Mouse (Mus musculus) myocyte (in vitro differentiated cells): ENCODE results near the gene Tesmin. TPM values are rescaled to one million over a fixed set of nuclear protein-coding genes. Genes with fewer than 3 reads are reported as not detected.

Source experiments
- H3K27me3 ChIP-seq: one replicate; pipeline ENCODE4 v1.6.1; 2011; ENCODE audit not compliant: control insufficient read depth, insufficient read depth, insufficient read length
- H3K36me3 ChIP-seq: one replicate; pipeline ENCODE4 v1.6.1; 2011; ENCODE audit not compliant: control insufficient read depth, insufficient read depth
- H3K4me2 ChIP-seq: one replicate; pipeline ENCODE4 v1.6.1; 2011; ENCODE audit warnings: low read depth, control low read depth
- H3K4me3 ChIP-seq: one replicate; pipeline ENCODE4 v1.5.1; 2011; ENCODE audit warnings: mild to moderate bottlenecking, control low read depth, moderate library complexity
- H3K79me2 ChIP-seq: one replicate; pipeline ENCODE4 v1.6.1; 2011; ENCODE audit not compliant: control insufficient read depth, insufficient read depth
- H3ac ChIP-seq: one replicate; pipeline ENCODE4 v1.6.1; 2011; ENCODE audit not compliant: control insufficient read depth, insufficient read length
- CEBPB ChIP-seq: IDR thresholded peaks from 2 replicates; pipeline ENCODE4 v1.6.1; 2011; ENCODE audit warnings: mild to moderate bottlenecking, moderate library complexity; ENCODE audit not compliant: poor library complexity, insufficient read depth, severe bottlenecking
- E2F4 ChIP-seq: IDR thresholded peaks from one replicate; pipeline ENCODE4 v1.6.1; 2011; ENCODE audit warnings: mild to moderate bottlenecking, control low read depth, moderate library complexity; ENCODE audit not compliant: insufficient read depth
- MAX ChIP-seq: IDR thresholded peaks from one replicate; pipeline ENCODE4 v1.6.1; 2011; ENCODE audit warnings: low read depth, mild to moderate bottlenecking, control low read depth
- MYOD1 ChIP-seq, 3 experiments: IDR thresholded peaks; one replicate each; pipeline ENCODE4 v1.6.1; 2011; ENCODE audit warnings: control low read depth in 2 of 3, low read depth in 2 of 3, mild to moderate bottlenecking in 2 of 3, moderate library complexity in 1 of 3; ENCODE audit not compliant: insufficient read length in 2 of 3, control insufficient read depth in 1 of 3
- MYOG ChIP-seq, 3 experiments: IDR thresholded peaks; one replicate each; pipeline ENCODE4 v1.6.1; 2011; ENCODE audit warnings: control low read depth in 2 of 3, low read depth in 2 of 3, mild to moderate bottlenecking in 2 of 3; ENCODE audit not compliant: insufficient read length in 2 of 3, control insufficient read depth in 1 of 3, insufficient read depth in 1 of 3
- POLR2A ChIP-seq: IDR thresholded peaks from one replicate; pipeline ENCODE4 v1.6.1; 2011; ENCODE audit warnings: low read depth, mild to moderate bottlenecking, control low read depth, moderate library complexity; ENCODE audit not compliant: insufficient read length
- POLR2AphosphoS2 ChIP-seq: IDR thresholded peaks from one replicate; pipeline ENCODE4 v1.6.1; 2011; ENCODE audit warnings: low read depth, control low read depth; ENCODE audit not compliant: insufficient read length
- REST ChIP-seq: IDR thresholded peaks from one replicate; pipeline ENCODE4 v1.6.1; 2011; ENCODE audit warnings: mild to moderate bottlenecking, control low read depth, moderate library complexity; ENCODE audit not compliant: insufficient read depth, insufficient read length
- SRF ChIP-seq: IDR thresholded peaks from one replicate; pipeline ENCODE4 v1.6.1; 2011; ENCODE audit warnings: low read depth; ENCODE audit not compliant: control insufficient read depth, insufficient read length
- TCF12 ChIP-seq: IDR thresholded peaks from one replicate; pipeline ENCODE4 v1.6.1; 2011; ENCODE audit warnings: mild to moderate bottlenecking, control low read depth; ENCODE audit not compliant: poor library complexity, insufficient read depth, severe bottlenecking
- TCF3 ChIP-seq: IDR thresholded peaks from one replicate; pipeline ENCODE4 v1.6.1; 2011; ENCODE audit warnings: low read depth, control low read depth; ENCODE audit not compliant: insufficient read length
- USF1 ChIP-seq: IDR thresholded peaks from one replicate; pipeline ENCODE4 v1.6.1; 2011; ENCODE audit warnings: low read depth, mild to moderate bottlenecking, control low read depth, moderate library complexity
- polyA plus RNA-seq: library from polyadenylated mRNA; unstranded; fragments of >200 nt; fragmentation: generic; extraction: Trizol; gene quantifications from one replicate; pipeline ENCODE4 v1.2.1, GENCODE M21; 2012; ENCODE audit warnings: missing spikeins

Gene Tesmin
- polyA plus RNA-seq, 1 experiment, result 0.19 TPM

GRCm38 (mm10) chr19:3428057-3428830 is 39.6 kb downstream of the Tesmin start:
- Histone ChIP-seq H3ac (no peak overlapping the region), H3K4me2 (no peak overlapping the region), H3K79me2 (no peaks in the 10 kb centered on the region), H3K27me3 (no peaks in the 10 kb centered on the region), H3K4me3 (no peak overlapping the region), H3K36me3 (no peaks in the 10 kb centered on the region)
- TF ChIP-seq USF1 (no peak), MAX (no peak), SRF (no peak), TCF3 (no peak), REST (no peak), E2F4 (no peak), TCF12 (no peak), POLR2A (no peak), POLR2AphosphoS2 (no peak), MYOD1 (IDR thresholded peaks at IDR 0.05; ENCODE audit: control insufficient read depth in 1 of 3, insufficient read length in 2 of 3, low read depth in 2 of 3) (no peak), MYOG (IDR thresholded peaks at IDR 0.05; ENCODE audit: control insufficient read depth in 1 of 3, insufficient read depth in 1 of 3, insufficient read length in 2 of 3, low read depth in 2 of 3) (no peak), CEBPB (no peak)

- Histone ChIP-seq H3K36me3 (no peaks in the 10 kb centered on the region), H3ac (no peak overlapping the region), H3K4me2 (peak overlapping the region; percentile 38), H3K79me2 (no peaks in the 10 kb centered on the region), H3K4me3 (no peak overlapping the region), H3K27me3 (no peaks in the 10 kb centered on the region)
- TF ChIP-seq TCF12 (no peak), SRF (no peak), POLR2AphosphoS2 (no peak), E2F4 (no peak), USF1 (no peak), MYOD1 (IDR thresholded peaks at IDR 0.05; ENCODE audit: control insufficient read depth in 1 of 3, insufficient read length in 2 of 3, low read depth in 2 of 3) (no peak), TCF3 (no peak), REST (no peak), MYOG (IDR thresholded peaks at IDR 0.05; ENCODE audit: control insufficient read depth in 1 of 3, insufficient read depth in 1 of 3, insufficient read length in 2 of 3, low read depth in 2 of 3) (no peak), POLR2A (no peak), MAX (no peak)
Measured at GRCm38 (mm10) chr19:3429156-3429816, 40.6 kb downstream of the Tesmin start.

- TF ChIP-seq USF1 (no peak), REST (no peak), E2F4 (no peak), POLR2AphosphoS2 (no peak), MYOD1 (IDR thresholded peaks at IDR 0.05; ENCODE audit: control insufficient read depth in 1 of 3, insufficient read length in 2 of 3, low read depth in 2 of 3) (no peak), POLR2A (no peak), MYOG (IDR thresholded peaks at IDR 0.05; ENCODE audit: control insufficient read depth in 1 of 3, insufficient read depth in 1 of 3, insufficient read length in 2 of 3, low read depth in 2 of 3) (no peak), MAX (no peak), TCF3 (no peak), SRF (no peak), CEBPB (no peak), TCF12 (no peak)
- no peaks in the 10 kb centered on the region for H3K79me2 ChIP-seq
- H3K36me3 ChIP-seq, result no peaks in the 10 kb centered on the region
- H3K4me3 ChIP-seq, result no peak overlapping the region
- no peaks in the 10 kb centered on the region for H3K27me3 ChIP-seq
- H3K4me2 ChIP-seq, result no peak overlapping the region
- H3ac ChIP-seq, result no peak overlapping the region
Measured at GRCm38 (mm10) chr19:3431066-3431465, 42.4 kb downstream of the Tesmin start.

- Histone ChIP-seq H3K79me2 (no peaks in the 10 kb centered on the region), H3K4me2 (no peak overlapping the region), H3ac (no peak overlapping the region), H3K36me3 (no peaks in the 10 kb centered on the region), H3K4me3 (no peak overlapping the region), H3K27me3 (no peaks in the 10 kb centered on the region)
- no peak for TF ChIP-seq TCF12
- TF ChIP-seq E2F4, result no peak
- no peak for TF ChIP-seq MYOD1 (IDR thresholded peaks at IDR 0.05; ENCODE audit: control insufficient read depth in 1 of 3, insufficient read length in 2 of 3, low read depth in 2 of 3)
- TF ChIP-seq USF1, result no peak
- TF ChIP-seq MYOG (IDR thresholded peaks at IDR 0.05; ENCODE audit: control insufficient read depth in 1 of 3, insufficient read depth in 1 of 3, insufficient read length in 2 of 3, low read depth in 2 of 3), result no peak
- TF ChIP-seq TCF3, result no peak
- no peak for TF ChIP-seq POLR2AphosphoS2
- TF ChIP-seq SRF, result no peak
- TF ChIP-seq CEBPB, result no peak
- no peak for TF ChIP-seq REST
Measured at GRCm38 (mm10) chr19:3431969-3432368, 43.3 kb downstream of the Tesmin start.
